Mouse (Mus musculus) activated CD4-positive, CD25-positive, alpha-beta regulatory T cell, adult 4 months (primary cell): Measurements from ENCODE around the gene Kifc3. TPM values are rescaled to one million over a fixed set of nuclear protein-coding genes. Genes with fewer than 3 reads are reported as not detected.

ENCODE experiments used
- ATAC-seq: one replicate; pipeline ENCODE4 v1.8.0; 2017
- polyA plus RNA-seq, 2 experiments: library from polyadenylated mRNA; unstranded; fragments of 100-300 nt; shearing (Covaris generic); gene quantifications; one replicate each; pipeline ENCODE4 v1.2.1; 2017

The Kifc3 gene
- polyA plus RNA-seq, 2 experiments from 2014 or later, result 1.3 TPM; not detected in 1

GRCm38 (mm10) chr8:95064531-95064930, 138.1 kb downstream of the Kifc3 start:
- ATAC-seq, result no peak

GRCm38 (mm10) chr8:95059812-95060533, 142.6 kb downstream of the Kifc3 start:
- no peak for ATAC-seq

DNA sequence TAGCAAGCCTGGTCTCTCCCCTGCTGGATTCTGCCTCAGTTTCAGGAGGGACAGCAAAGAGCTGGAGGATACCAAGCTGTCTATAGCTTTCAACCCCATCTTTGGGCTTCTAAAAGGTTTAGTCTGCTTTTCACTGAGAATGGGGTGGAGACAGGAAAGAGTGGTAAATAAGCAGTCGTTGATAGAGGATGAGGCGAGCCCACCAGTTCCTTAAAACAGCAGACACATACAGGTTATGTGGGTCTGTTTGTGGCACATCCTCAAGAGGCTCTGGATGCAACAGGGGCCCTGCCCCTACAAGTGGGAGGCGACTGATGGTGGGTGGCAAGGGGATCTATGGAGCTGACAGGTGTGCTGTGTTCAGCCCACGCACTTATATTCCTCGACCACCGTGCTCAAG, 144.0 kb downstream of the Kifc3 start:
- ATAC-seq, result no peak

- ATAC-seq, result no peak
Observed at GRCm38 (mm10) chr8:95056414-95056813, 146.2 kb downstream of the Kifc3 start.

DNA sequence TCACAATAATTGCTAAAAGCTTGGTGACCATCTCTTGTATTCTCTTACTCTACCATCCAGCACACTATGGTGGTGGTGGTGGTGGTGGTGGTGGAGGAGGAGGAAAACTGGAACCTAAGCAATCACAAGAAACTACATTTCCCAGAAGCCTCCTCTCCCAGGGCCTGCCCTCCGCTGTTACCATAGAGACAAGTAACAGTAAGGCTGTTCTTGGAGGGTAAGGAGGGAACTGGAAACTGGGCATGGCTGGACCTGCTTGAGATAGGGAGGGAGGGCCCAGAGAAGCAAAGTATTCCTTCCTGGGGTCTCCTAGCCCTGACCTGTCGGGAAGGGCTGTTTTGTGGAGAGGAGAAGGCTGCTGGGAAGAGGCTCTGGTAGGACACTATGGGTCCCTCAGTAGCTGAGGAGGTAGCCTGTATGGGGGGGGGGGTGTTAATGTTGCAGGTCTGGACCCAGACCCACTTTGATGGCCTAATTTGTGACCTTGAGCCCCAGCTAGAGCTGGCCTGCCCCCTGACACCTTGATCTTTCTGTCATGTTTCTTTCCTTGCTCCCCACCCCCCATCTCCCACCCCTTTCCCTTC, 147.6 kb downstream of the Kifc3 start, which contains the start of gene Drc7:
Gene Drc7 (plus strand): TSS at position 177 of the 584 bp plus-strand sequence.
- no peak for ATAC-seq

DNA sequence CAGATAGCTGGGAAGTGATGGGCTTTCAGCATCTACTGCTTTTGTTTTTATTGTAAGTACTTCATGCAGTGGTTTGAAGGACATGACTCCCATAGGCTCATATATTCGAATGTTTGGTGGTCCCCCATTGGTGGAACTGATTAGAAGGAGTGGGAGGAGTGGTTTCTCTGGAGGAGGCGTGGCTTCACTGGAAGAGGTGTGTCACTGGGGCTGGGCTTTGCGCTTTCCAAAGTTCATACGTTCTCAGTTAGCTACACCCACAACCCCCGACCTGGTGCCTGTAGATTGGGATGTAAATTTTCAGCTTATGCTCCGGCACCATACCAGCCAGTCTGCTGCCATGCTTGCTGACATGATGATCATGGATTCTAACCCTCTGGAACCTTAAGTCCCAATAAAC, 148.2 kb downstream of the Kifc3 start:
- ATAC-seq, result no peak

Other genes with a start within 250 kb of the Kifc3 start
- 1 to 10 TPM; 1.8 to 2.8 TPM for gene Adgrg1, start 228.1 kb downstream of the Kifc3 start, polyA plus RNA-seq
- gene Adgrg3, start 185.1 kb downstream of the Kifc3 start, polyA plus RNA-seq, result under 1 TPM; 0.21 to 0.41 TPM
- not detected for gene Drc7, start 147.7 kb downstream of the Kifc3 start, polyA plus RNA-seq
- gene Katnb1, start 121.6 kb downstream of the Kifc3 start, polyA plus RNA-seq, result 10 to 100 TPM; 10.8 to 14.4 TPM
- gene Cngb1, start 103.8 kb upstream of the Kifc3 start, polyA plus RNA-seq, result under 1 TPM in 1 of 2 experiments, not detected in 1; 0.22 TPM
- gene Tepp, start 107.8 kb upstream of the Kifc3 start, polyA plus RNA-seq, result not detected
- gene Zfp319, start 129.1 kb upstream of the Kifc3 start, polyA plus RNA-seq, result 1 to 10 TPM; 3.2 to 4.5 TPM
- gene Usb1, start 129.5 kb upstream of the Kifc3 start, polyA plus RNA-seq, result 10 to 100 TPM; 51.4 to 65.4 TPM
- 1 to 10 TPM in 1 of 2 experiments, under 1 TPM in 1; 0.95 to 1.6 TPM for gene Mmp15, start 149.5 kb upstream of the Kifc3 start, polyA plus RNA-seq
- gene Cfap20, start 232.1 kb upstream of the Kifc3 start, polyA plus RNA-seq, result 10 to 100 TPM; 65.2 to 66.9 TPM